Mouse (Mus musculus) midbrain, embryonic 15.5 days (tissue): ENCODE results near the gene Ikzf4. TPM values are rescaled to one million over a fixed set of nuclear protein-coding genes. Genes with fewer than 3 reads are reported as not detected.

Experiments used
- ATAC-seq: fragments of 200-750 bp; cut with Nextera tagmentation; replicated peaks from 2 replicates; pipeline ENCODE4 v1.8.0; 2017; ENCODE audit warnings: moderate TSS enrichment
- H3K27ac ChIP-seq: fragments of 300-500 bp; sonication (generic); 2 replicates; pipeline ENCODE4 v1.5.1; 2015; ENCODE audit warnings: mild to moderate bottlenecking, inconsistent platforms
- H3K27me3 ChIP-seq: fragments of 300-500 bp; sonication (generic); replicated peaks from 2 replicates; pipeline ENCODE4 v1.6.1; 2015; ENCODE audit warnings: inconsistent platforms
- H3K36me3 ChIP-seq: fragments of 300-500 bp; sonication (generic); replicated peaks from 2 replicates; pipeline ENCODE4 v1.6.1; 2015; ENCODE audit warnings: inconsistent platforms
- H3K4me1 ChIP-seq: fragments of 300-500 bp; sonication (generic); 2 replicates; pipeline ENCODE4 v1.6.1; 2015; ENCODE audit warnings: inconsistent platforms
- H3K4me2 ChIP-seq: fragments of 300-500 bp; sonication (generic); 2 replicates; pipeline ENCODE4 v1.6.1; 2015; ENCODE audit warnings: inconsistent platforms, mild to moderate bottlenecking, moderate library complexity
- H3K4me3 ChIP-seq: fragments of 300-500 bp; sonication (generic); 2 replicates; pipeline ENCODE4 v1.5.1; 2015; ENCODE audit warnings: mild to moderate bottlenecking, inconsistent platforms
- H3K9ac ChIP-seq: fragments of 300-500 bp; sonication (generic); 2 replicates; pipeline ENCODE4 v1.6.1; 2015; ENCODE audit warnings: mild to moderate bottlenecking, inconsistent platforms
- H3K9me3 ChIP-seq: fragments of 300-500 bp; sonication (generic); 2 replicates; pipeline ENCODE4 v1.6.1; 2016; ENCODE audit warnings: inconsistent platforms
- WGBS: fragments of 180-500 bp; shearing (Covaris S2); methylation state at CpG from one replicate; pipeline ENCODE4 v1.1.7; 2015; ENCODE audit warnings: mixed read lengths; 5-methylcytosine and 5-hydroxymethylcytosine counted together
- polyA plus RNA-seq: library from polyadenylated mRNA; unstranded; fragments of >200 nt; fragmentation: Nextera tagmentation; extraction: Ambion mirVana; gene quantifications from 2 replicates; pipeline ENCODE4 v1.2.1, GENCODE M21; 2015

Gene Ikzf4
- 23.0 and 23.1 TPM in 2 replicates for polyA plus RNA-seq

DNA sequence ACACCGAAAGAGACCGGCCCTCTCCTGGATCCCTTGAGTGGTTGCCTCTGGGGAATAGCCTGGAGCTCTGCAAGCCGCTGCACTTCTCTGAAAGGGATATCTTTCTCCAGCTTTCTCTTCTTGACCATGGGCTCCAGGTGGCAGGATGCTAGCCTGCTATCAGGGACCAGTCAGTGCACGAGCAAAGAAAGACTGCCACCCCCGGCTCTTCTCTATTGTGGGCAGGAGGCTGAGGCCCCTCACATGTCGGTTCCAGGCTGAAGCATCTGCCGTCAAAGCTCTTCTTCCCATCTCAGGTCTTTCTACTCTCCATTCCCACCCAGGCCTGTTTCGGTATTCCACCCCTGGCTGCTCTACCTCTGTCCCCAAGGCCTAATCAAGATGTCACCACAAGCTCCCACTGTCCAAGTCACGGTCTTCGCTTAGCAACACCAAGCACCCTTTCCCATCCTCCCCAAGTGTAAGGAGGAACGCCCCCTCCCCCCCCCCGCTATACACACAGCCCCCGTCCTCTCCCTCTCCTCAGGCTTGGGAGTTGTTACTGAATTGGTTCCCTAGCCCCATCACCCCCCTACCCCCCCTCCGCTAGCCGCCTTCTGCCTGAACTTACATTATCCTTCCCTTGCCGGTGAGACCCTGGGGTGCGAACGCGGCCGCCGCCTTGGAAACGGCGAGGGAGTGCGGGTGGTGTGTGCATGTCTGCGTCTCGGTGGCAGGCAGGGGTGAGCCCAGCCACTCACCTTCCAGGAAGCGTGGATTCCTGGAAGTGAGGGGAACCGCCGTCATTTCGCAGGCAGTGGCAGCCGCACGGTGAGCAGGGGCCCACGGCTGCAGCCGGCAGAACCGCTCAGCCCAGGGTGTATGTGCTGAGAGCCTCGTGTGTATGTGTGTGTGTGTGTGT lies at the start of gene Ikzf4:
Gene Ikzf4, minus strand, starts transcription at position 881 of the 901 bp plus-strand sequence.
- under 1% methylated on average over 36 of the region's 36 CpGs for WGBS
- Histone ChIP-seq H3K4me3 (peak within 1 kb of the TSS; percentile 58), H3K4me2 (peak within 1 kb of the TSS; percentile 74)

DNA sequence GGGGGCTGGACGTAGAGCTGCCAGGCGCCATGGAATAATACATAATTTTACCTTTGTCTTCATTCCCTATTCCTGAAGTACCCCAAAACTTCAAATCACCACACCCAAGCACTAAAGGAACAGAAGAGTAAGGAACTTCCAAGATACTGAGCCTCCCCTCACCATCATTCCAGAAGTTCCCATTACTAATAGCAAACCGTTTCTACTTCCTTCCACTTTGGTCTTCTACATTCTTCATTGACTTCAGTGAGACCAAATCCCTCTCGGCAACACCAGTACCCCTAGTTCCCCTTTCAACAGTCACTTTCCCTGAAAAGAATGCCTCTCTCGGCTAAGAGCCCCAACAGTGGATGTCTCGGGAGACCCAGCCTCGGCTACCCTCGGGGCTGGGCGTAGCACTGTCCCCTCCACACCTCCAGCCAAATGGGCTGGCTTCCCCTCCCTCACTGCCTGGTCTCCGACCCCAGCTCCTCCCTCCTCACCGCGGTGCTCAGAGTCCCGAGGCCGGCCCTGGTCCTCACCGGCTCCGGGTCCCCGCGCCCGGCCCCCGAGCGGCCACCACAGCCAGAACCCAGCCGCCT lies 49.7 kb upstream of the Ikzf4 start:
- Histone ChIP-seq H3K27me3 (no peaks in the 10 kb centered on the region), H3K4me1 (peaks cover 13% of the 10 kb centered on the region), H3K36me3 (no peaks in the 10 kb centered on the region), H3K27ac (peak overlapping the region; percentile 94), H3K4me3 (peak overlapping the region; percentile 88), H3K9me3 (no peaks in the 10 kb centered on the region), H3K9ac (peak overlapping the region; percentile 78), H3K4me2 (peak overlapping the region; percentile 72)
- WGBS, result 2% methylated on average over 22 of the region's 22 CpGs
- no peak for ATAC-seq

More for the DNA sequence above, at the start of gene Ikzf4:
- Histone ChIP-seq H3K9ac (peak within 1 kb of the TSS; percentile 71), H3K4me1 (peaks cover 42% of the 10 kb centered on the region), H3K36me3 (peaks cover 12% of the 10 kb centered on the region), H3K27ac (peak within 1 kb of the TSS; percentile 97), H3K9me3 (no peaks in the 10 kb centered on the region), H3K27me3 (no peaks in the 10 kb centered on the region)
- peak; percentile 88 for ATAC-seq

DNA sequence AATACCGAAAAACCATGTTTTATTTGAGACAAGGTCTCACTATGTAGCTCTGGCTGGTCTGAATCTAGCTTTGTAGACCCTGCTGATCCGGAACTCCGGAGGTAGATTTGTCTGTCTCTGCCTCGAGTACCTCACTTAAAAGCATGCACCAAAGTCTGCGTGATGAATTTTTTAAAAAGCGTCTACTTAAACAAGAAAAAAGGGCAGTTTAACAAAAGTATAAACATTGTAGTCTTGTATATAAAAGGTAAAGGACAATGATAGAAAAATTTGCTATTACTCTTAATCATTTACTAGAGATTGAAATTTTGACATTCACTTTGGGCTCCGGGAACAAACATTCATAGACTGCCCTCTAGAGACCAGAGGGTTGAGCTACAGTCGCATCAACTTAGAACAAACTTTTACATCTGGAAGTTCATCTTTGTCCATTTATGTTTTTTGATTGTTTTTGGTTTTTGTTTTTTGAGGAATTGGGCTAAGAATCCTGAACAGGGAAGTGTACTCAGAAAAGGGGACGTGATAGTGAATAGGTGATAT lies 28.7 kb upstream of the Ikzf4 start:
- peak; percentile 12; the same call in 1 of the 2 replicates for ATAC-seq
- Histone ChIP-seq H3K9me3 (no peaks in the 10 kb centered on the region), H3K4me2 (peak overlapping the region; percentile 81), H3K27ac (peak overlapping the region; percentile 67), H3K4me1 (peaks cover 9% of the 10 kb centered on the region), H3K27me3 (no peaks in the 10 kb centered on the region), H3K36me3 (peaks cover 7% of the 10 kb centered on the region; the same call in 1 of the 2 replicates), H3K9ac (peak overlapping the region; percentile 67; the same call in 1 of the 2 replicates), H3K4me3 (peak overlapping the region; percentile 74)
- under 1% methylated on average over 9 of the region's 9 CpGs for WGBS

DNA sequence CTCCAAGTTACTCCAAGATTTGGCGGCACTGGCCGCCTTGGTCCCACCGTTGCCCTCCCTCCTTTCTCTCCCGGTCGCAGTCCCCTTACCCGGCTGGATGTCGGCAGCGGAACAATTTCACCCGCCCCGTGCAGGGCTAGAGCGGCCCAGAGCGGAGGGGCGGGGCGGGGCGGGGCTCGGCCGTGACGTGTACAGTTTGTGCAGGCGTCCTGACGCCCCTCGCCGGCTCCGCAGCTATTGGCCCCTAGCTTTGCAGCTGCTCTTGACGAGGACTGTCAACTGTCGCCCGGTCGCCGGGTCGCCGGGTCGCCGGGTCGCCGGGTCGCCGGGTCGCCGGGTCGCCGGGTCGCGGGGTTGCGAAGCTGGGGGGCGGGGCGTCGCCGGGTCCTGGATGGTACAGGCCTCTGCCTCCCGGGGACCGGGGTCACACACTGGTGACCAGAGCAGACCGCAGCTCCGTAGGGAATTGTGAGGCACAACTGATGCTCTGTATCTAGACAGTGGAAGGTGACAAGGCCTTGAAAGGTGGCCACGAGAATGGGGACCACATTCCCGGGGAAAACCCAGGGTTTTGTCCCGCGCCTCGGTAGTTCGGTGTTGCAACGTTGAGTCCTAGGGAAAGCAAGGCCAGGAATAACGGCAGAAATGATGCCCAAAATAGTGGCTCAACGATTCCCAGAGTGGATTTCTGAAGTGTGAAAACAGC lies 28.1 kb upstream of the Ikzf4 start, which contains the start of gene Suox:
Gene Suox, minus strand, starts transcription at position 311 of the 706 bp plus-strand sequence.
- peak within 1 kb of the TSS; percentile 67 for H3K9ac ChIP-seq
- peak; percentile 93 for ATAC-seq
- peak within 1 kb of the TSS; percentile 74 for H3K4me3 ChIP-seq
- peak within 1 kb of the TSS; percentile 67 for H3K27ac ChIP-seq
- H3K36me3 ChIP-seq, result peaks cover 7% of the 10 kb centered on the region; the same call in 1 of the 2 replicates
- WGBS, result 1% methylated on average over 60 of the region's 60 CpGs
- no peaks in the 10 kb centered on the region for H3K27me3 ChIP-seq
- H3K4me1 ChIP-seq, result peaks cover 12% of the 10 kb centered on the region
- H3K4me2 ChIP-seq, result peak within 1 kb of the TSS; percentile 81
- H3K9me3 ChIP-seq, result no peaks in the 10 kb centered on the region

DNA sequence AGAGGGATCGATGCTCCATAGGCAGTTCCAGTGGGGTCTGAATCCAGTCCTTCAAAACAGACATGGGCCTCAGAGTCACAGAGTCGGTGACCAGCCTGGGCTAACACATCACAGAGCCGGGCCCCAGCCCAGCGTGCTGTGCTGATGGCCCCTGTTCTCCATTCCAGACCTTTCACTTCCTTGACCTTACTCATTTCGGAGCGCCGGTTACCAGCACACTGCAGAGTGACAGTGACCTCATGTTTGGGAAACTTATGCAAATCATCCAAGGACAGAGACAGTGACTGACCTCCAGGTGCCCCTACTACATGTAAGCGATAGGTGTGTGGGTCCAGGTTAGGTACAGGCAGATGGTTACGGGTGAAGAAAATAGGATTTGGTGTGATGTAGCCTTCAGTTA lies 25.4 kb upstream of the Ikzf4 start:
- H3K36me3 ChIP-seq, result peaks cover 7% of the 10 kb centered on the region; the same call in 1 of the 2 replicates
- H3K27me3 ChIP-seq, result no peaks in the 10 kb centered on the region
- no peak overlapping the region for H3K9ac ChIP-seq
- H3K4me3 ChIP-seq, result no peak overlapping the region
- H3K4me2 ChIP-seq, result no peak overlapping the region
- WGBS, result 91% methylated on average over 9 of the region's 9 CpGs
- no peak for ATAC-seq
- H3K9me3 ChIP-seq, result no peaks in the 10 kb centered on the region
- H3K4me1 ChIP-seq, result peaks cover 24% of the 10 kb centered on the region
- H3K27ac ChIP-seq, result no peak overlapping the region

DNA sequence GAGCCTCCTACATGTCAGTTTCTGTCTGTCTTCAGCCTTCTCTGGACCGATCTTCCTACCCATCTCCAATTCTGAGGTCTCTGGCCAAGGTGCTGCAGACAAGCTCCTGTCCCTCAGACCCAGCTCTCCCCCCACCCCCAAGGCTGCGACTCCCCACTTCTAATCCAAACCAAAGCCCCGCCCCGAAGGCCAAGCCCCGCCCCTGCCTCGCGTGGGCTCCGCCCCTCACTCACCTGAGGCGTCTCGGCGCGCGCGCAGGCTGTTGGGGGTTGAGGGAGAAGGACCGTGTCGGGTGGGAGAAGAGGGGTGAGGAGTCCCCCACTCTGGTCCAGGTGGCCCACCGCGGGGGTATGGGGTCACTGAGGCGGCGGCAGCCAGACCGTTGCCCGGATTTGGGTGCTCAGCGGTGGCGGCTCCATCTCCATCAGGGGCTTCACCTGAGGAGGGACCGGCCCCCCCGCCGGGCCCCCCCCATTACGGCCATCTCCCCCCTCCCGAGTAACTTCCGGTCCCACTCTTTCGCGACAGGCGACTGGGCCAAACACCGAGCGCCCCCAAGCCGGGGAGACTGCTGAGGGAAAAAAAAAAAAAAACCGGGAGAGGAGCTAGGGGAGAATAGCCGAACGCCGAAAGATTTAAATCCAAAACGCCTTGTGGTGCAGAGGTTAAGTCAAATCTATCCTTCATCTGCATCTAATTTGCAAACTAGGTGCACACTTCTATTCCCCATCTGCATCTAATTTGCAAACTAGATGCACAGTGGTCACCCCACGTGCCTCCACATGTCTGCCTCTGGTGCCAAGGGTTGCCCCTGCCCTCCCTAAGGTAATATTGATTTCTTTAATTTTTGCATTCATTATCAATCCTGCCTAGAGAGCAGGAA lies 23.2 kb upstream of the Ikzf4 start:
- Histone ChIP-seq H3K9ac (peak overlapping the region; percentile 80), H3K9me3 (no peaks in the 10 kb centered on the region), H3K4me3 (peak overlapping the region; percentile 80), H3K27me3 (no peaks in the 10 kb centered on the region), H3K4me1 (peaks cover 24% of the 10 kb centered on the region), H3K4me2 (peak overlapping the region; percentile 75), H3K36me3 (peaks cover 7% of the 10 kb centered on the region; the same call in 1 of the 2 replicates), H3K27ac (peak overlapping the region; percentile 86)
- under 1% methylated on average over 42 of the region's 42 CpGs for WGBS
- ATAC-seq, result peak; percentile 74

DNA sequence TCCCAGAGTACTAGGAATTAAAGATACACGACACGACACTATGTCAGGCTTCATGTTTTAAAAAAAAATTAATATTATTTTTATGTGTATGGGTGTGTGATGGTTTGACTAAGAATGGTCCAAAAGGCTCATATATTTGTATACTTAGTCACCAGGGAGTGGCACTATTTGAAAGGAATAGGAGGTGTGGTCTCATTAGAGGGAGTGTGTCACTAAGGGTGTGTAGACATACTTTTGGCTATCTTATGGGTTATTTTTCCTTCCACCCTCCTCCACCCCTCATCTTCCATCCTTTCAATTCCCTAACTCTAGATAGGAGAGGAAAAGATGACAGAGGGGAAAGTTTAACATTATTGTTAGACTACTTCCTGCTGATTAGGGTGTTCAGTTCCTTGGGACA lies 20.0 kb upstream of the Ikzf4 start:
- 97% methylated on average over 2 of the region's 2 CpGs for WGBS

DNA sequence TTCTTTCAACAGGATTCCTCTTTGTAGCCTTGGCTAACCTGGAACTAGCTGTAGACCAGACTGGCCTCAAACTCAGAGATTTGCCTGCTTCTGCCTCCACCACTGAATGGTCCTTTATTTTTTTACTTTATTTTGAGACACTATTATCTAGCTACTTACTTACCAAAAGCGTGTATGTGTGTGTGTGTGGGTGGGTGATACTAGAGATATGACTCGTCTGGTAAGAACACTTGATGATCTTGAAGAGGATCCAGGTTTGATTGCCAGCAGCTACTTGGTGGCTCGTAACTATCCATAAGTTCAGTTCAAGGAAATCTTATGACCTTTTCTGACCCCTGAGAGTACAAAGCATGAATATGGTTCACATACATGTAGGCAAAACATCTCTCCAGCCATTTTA lies 19.5 kb upstream of the Ikzf4 start:
- H3K27me3 ChIP-seq, result no peaks in the 10 kb centered on the region
- H3K4me1 ChIP-seq, result peaks cover 16% of the 10 kb centered on the region
- no peaks in the 10 kb centered on the region for H3K36me3 ChIP-seq
- H3K9ac ChIP-seq, result no peak overlapping the region
- H3K9me3 ChIP-seq, result no peaks in the 10 kb centered on the region
- H3K27ac ChIP-seq, result no peak overlapping the region
- no peak overlapping the region for H3K4me3 ChIP-seq
- ATAC-seq, result no peak
- 82% methylated on average over 3 of the region's 3 CpGs for WGBS
- no peak overlapping the region for H3K4me2 ChIP-seq

More for the DNA sequence above, 20.0 kb upstream of the Ikzf4 start:
- Histone ChIP-seq H3K4me2 (no peak overlapping the region), H3K9ac (no peak overlapping the region), H3K27me3 (no peaks in the 10 kb centered on the region), H3K4me3 (no peak overlapping the region), H3K36me3 (no peaks in the 10 kb centered on the region), H3K27ac (no peak overlapping the region), H3K4me1 (peaks cover 16% of the 10 kb centered on the region), H3K9me3 (no peaks in the 10 kb centered on the region)
- no peak for ATAC-seq

DNA sequence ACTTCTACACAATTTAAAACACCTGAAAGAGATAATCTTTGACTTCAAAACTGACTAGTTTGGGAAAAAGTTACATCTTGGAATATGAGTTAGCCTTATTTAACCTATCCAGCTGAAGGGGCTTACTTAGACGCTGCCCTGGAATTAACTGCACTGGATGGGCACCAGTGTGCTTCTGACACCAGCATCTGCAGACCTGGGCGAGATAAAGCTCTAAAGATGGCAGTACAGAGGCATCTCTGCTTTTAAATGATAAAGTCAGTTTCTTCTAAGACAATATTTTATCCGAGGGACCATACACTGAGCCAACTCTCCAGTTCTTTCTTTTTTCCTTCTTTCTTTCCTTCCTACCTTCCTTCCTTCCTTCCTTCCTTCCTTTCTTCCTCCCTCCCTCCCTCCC lies 19.0 kb upstream of the Ikzf4 start:
- Histone ChIP-seq H3K4me1 (peaks cover 16% of the 10 kb centered on the region), H3K4me2 (no peak overlapping the region)

DNA sequence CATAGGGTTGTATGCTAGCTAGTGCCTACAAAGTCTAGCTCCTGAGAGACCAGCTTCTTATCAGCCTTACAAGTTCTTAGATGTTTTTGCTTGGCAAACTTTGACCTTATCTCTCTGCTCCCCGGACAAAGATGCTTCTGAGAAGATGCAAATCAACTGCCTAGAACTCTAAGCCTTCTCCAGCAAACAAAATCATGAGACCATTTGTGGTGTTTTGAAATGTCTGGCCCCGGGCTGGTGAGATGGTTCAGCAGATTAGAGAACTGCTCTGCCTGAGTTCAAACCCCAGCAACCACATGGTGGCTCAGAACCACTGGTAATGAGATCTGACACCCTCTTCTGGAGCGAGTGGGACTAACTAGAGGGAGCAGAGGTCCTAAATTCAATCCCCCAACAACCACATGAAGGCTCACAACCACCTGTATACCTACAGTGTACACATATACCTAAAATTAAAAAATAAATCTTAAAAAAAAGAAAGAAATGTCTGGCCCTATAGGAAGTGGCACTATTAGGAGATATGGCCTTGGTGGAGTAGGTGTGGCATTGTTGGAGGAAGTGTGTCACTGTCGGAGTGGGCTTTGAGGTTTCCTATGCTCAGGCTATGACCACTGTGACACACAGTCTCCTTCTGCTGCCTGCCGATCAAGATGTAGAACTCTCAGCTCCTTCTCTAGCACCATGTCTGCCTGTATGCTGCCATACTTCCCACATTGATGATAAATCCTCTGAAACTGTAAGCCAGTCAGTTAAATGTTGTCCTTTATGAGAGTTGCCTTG lies 17.8 kb upstream of the Ikzf4 start:
- WGBS, result 72% methylated on average over 5 of the region's 5 CpGs
- H3K9ac ChIP-seq, result no peak overlapping the region
- H3K27ac ChIP-seq, result no peak overlapping the region
- no peaks in the 10 kb centered on the region for H3K9me3 ChIP-seq
- H3K4me2 ChIP-seq, result no peak overlapping the region
- no peaks in the 10 kb centered on the region for H3K27me3 ChIP-seq
- no peaks in the 10 kb centered on the region for H3K36me3 ChIP-seq
- H3K4me1 ChIP-seq, result peaks cover 11% of the 10 kb centered on the region
- no peak overlapping the region for H3K4me3 ChIP-seq
- ATAC-seq, result no peak

More for the DNA sequence above, 19.0 kb upstream of the Ikzf4 start:
- H3K27ac ChIP-seq, result no peak overlapping the region
- no peak overlapping the region for H3K4me3 ChIP-seq
- WGBS, result 71% methylated on average over 3 of the region's 3 CpGs
- no peaks in the 10 kb centered on the region for H3K27me3 ChIP-seq
- no peaks in the 10 kb centered on the region for H3K9me3 ChIP-seq
- ATAC-seq, result no peak
- no peaks in the 10 kb centered on the region for H3K36me3 ChIP-seq
- H3K9ac ChIP-seq, result no peak overlapping the region
